Mouse (Mus musculus) testis, adult 2 months (tissue): ENCODE results near the gene Slc5a11.

Experiments used
- CTCF ChIP-seq: fragments of 200-500 bp; IDR thresholded peaks from 2 replicates; pipeline ENCODE4 v1.5.1; 2012; ENCODE audit warnings: low read depth, mild to moderate bottlenecking, inconsistent platforms, low read length, moderate library complexity; ENCODE audit not compliant: control insufficient read depth, insufficient read depth, insufficient replicate concordance
- POLR2A ChIP-seq: fragments of 200-500 bp; IDR thresholded peaks from 2 replicates; pipeline ENCODE4 v1.6.1; 2012; ENCODE audit warnings: low read depth, mild to moderate bottlenecking, inconsistent platforms, low read length, moderate library complexity; ENCODE audit not compliant: control insufficient read depth

GRCm38 (mm10) chr7:123287903-123288302, 73.3 kb downstream of the Slc5a11 start:
- TF ChIP-seq CTCF (no peak), POLR2A (no peak)
